Mouse (Mus musculus) erythroblast, embryonic 14.5 days (primary cell): ENCODE measurements around the gene Cd101.

Experiments used
- GATA1 ChIP-seq: IDR thresholded peaks from 2 replicates; pipeline ENCODE4 v1.6.1; 2012; ENCODE audit warnings: low read length, inconsistent platforms, mixed read lengths
- TAL1 ChIP-seq: IDR thresholded peaks from 3 replicates; pipeline ENCODE4 v1.6.1; 2012; ENCODE audit warnings: low read length, inconsistent platforms, mixed read lengths

DNA sequence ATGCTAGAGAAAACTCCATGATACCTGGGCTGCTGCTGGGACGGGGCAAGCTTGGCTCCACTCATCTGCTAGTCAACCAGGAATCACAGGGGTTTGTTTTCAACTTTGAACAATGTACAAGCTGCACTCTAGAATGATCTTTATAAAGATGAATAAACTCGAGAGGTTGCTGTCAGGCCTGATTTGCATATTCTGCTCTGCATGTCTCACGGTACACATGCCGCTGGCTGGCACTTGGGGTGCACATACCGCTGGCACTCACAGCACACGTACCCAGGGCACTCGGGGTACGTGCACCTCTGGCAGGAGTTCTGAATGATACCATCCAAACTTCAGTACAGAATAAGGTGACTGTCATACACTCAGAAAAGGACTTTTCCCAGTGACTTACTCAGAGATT, 16.8 kb downstream of the Cd101 start:
- no peak for TF ChIP-seq TAL1
- no peak for TF ChIP-seq GATA1
